Mouse (Mus musculus) C2C12 (cell line): Measurements from ENCODE around the gene Fgf14. TPM values are rescaled to one million over a fixed set of nuclear protein-coding genes. Genes with fewer than 3 reads are reported as not detected.

Experiments
- H3K27me3 ChIP-seq: one replicate; pipeline ENCODE4 v1.6.1; 2011; ENCODE audit not compliant: control insufficient read depth, insufficient read depth, insufficient read length
- H3K36me3 ChIP-seq: one replicate; pipeline ENCODE4 v1.6.1; 2011; ENCODE audit not compliant: control insufficient read depth, insufficient read depth
- H3K4me3 ChIP-seq: one replicate; pipeline ENCODE4 v1.5.1; 2011; ENCODE audit warnings: mild to moderate bottlenecking, control low read depth; ENCODE audit not compliant: poor library complexity, insufficient read depth, severe bottlenecking
- H3K79me2 ChIP-seq: one replicate; pipeline ENCODE4 v1.6.1; 2011; ENCODE audit not compliant: control insufficient read depth, insufficient read depth
- H3K79me3 ChIP-seq: one replicate; pipeline ENCODE4 v1.6.1; 2011; ENCODE audit warnings: low read depth, control low read depth
- H3ac ChIP-seq: one replicate; pipeline ENCODE3; 2011; ENCODE audit warnings: low read depth; ENCODE audit not compliant: control insufficient read depth, insufficient read length
- CEBPB ChIP-seq: IDR thresholded peaks from one replicate; pipeline ENCODE4 v1.6.1; 2011; ENCODE audit warnings: low read depth, mild to moderate bottlenecking, control low read depth, moderate library complexity
- CTCF ChIP-seq: IDR thresholded peaks from one replicate; pipeline ENCODE4 v1.5.1; 2011; ENCODE audit not compliant: control insufficient read depth, insufficient read depth, insufficient read length
- FOSL1 ChIP-seq: IDR thresholded peaks from one replicate; pipeline ENCODE4 v1.8.0; 2011; ENCODE audit warnings: mild to moderate bottlenecking, low read length; ENCODE audit not compliant: poor library complexity, insufficient read depth, severe bottlenecking
- MAX ChIP-seq: IDR thresholded peaks from one replicate; pipeline ENCODE4 v1.6.1; 2011; ENCODE audit warnings: mild to moderate bottlenecking, control low read depth
- MYOD1 ChIP-seq: IDR thresholded peaks from one replicate; pipeline ENCODE4 v1.6.1; 2011; ENCODE audit warnings: low read depth; ENCODE audit not compliant: control insufficient read depth, insufficient read length
- MYOG ChIP-seq: IDR thresholded peaks from one replicate; pipeline ENCODE4 v1.6.1; 2011; ENCODE audit not compliant: control insufficient read depth, insufficient read length; ENCODE audit errors: extremely low read depth
- USF1 ChIP-seq: IDR thresholded peaks from one replicate; pipeline ENCODE4 v1.6.1; 2011; ENCODE audit warnings: low read depth, mild to moderate bottlenecking, control low read depth, moderate library complexity
- polyA plus RNA-seq: library from polyadenylated mRNA; unstranded; fragments of >200 nt; fragmentation: generic; extraction: Trizol; gene quantifications from one replicate; pipeline ENCODE4 v1.2.1, GENCODE M21; 2012; ENCODE audit warnings: missing spikeins

Fgf14 gene
- polyA plus RNA-seq, 1 experiment = not detected

- no peak overlapping the region for H3ac ChIP-seq
- H3K27me3 ChIP-seq = no peaks in the 10 kb centered on the region
- TF ChIP-seq MYOD1 = no peak
- TF ChIP-seq USF1 = no peak
- no peak for TF ChIP-seq CEBPB
- no peak for TF ChIP-seq CTCF
- no peak for TF ChIP-seq FOSL1
- no peak for TF ChIP-seq MYOG
- no peak for TF ChIP-seq MAX
Measured at GRCm38 (mm10) chr14:123990591-123991195, 686.2 kb downstream of the Fgf14 start.

GRCm38 (mm10) chr14:123967996-123968395 is 708.9 kb downstream of the Fgf14 start:
- Histone ChIP-seq H3ac (no peak overlapping the region), H3K36me3 (no peaks in the 10 kb centered on the region), H3K27me3 (no peaks in the 10 kb centered on the region), H3K79me2 (no peaks in the 10 kb centered on the region), H3K4me3 (no peak overlapping the region), H3K79me3 (no peaks in the 10 kb centered on the region)
- TF ChIP-seq FOSL1 = no peak
- TF ChIP-seq MYOD1 = no peak
- no peak for TF ChIP-seq USF1
- TF ChIP-seq MAX = no peak
- TF ChIP-seq CTCF = no peak
- no peak for TF ChIP-seq CEBPB
- TF ChIP-seq MYOG = no peak

More at GRCm38 (mm10) chr14:123990591-123991195, 686.2 kb downstream of the Fgf14 start:
- Histone ChIP-seq H3K4me3 (no peak overlapping the region), H3K36me3 (no peaks in the 10 kb centered on the region), H3K79me3 (no peaks in the 10 kb centered on the region), H3K79me2 (no peaks in the 10 kb centered on the region)

- no peaks in the 10 kb centered on the region for H3K36me3 ChIP-seq
- no peaks in the 10 kb centered on the region for H3K79me2 ChIP-seq
- H3K79me3 ChIP-seq = no peaks in the 10 kb centered on the region
- H3K4me3 ChIP-seq = no peak overlapping the region
- H3K27me3 ChIP-seq = no peaks in the 10 kb centered on the region
- H3ac ChIP-seq = no peak overlapping the region
- TF ChIP-seq CEBPB (no peak), MYOD1 (no peak)
Measured at GRCm38 (mm10) chr14:123966531-123966930, 710.4 kb downstream of the Fgf14 start.
